Mouse (Mus musculus) ES-E14 (cell line): ENCODE data around the gene Gdpd4.

Experiments used
- CHD2 ChIP-seq: IDR thresholded peaks from 2 replicates; pipeline ENCODE4 v1.6.1; 2014; ENCODE audit warnings: mild to moderate bottlenecking, low read depth, low read length, inconsistent platforms
- HCFC1 ChIP-seq: IDR thresholded peaks from 2 replicates; pipeline ENCODE4 v1.6.1; 2012; ENCODE audit warnings: low read length, inconsistent platforms, borderline replicate concordance; ENCODE audit not compliant: insufficient read depth
- MAFK ChIP-seq: IDR thresholded peaks from 2 replicates; pipeline ENCODE4 v1.6.1; 2014; ENCODE audit warnings: mild to moderate bottlenecking, low read depth, low read length, inconsistent platforms; ENCODE audit not compliant: insufficient read depth
- ZC3H11A ChIP-seq: IDR thresholded peaks from 2 replicates; pipeline ENCODE4 v1.6.1; 2012; ENCODE audit warnings: low read depth, mild to moderate bottlenecking, inconsistent platforms, low read length, borderline replicate concordance

DNA sequence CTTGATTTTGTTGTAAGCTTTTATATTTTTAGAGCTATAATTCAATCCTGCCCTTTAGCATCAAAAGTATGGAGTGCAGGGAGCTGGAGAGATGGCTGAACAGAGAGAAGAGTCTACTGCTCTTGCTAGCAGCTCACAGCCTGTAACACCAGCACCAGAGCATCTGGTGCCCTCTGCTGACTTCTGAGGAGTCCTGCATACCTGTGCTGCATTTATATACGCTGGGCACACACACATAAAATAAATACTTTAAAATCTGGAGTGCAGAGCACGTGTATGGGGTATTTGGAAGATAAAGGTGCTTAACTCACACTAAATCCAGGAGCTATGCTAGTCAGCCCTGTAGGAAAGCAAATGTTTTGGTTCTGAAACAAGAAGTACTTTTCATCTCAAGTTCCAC, 166.6 kb downstream of the Gdpd4 start:
- no peak for TF ChIP-seq CHD2
- no peak for TF ChIP-seq ZC3H11A
- TF ChIP-seq MAFK = no peak
- no peak for TF ChIP-seq HCFC1
